Mouse (Mus musculus) cerebellum, adult 2 months (tissue): ENCODE data around the gene Tmtc4.

ENCODE experiments used
- CTCF ChIP-seq: fragments of 200-500 bp; IDR thresholded peaks from 2 replicates; pipeline ENCODE4 v1.5.1; 2011; ENCODE audit warnings: low read depth, mild to moderate bottlenecking, control low read depth, low read length, moderate library complexity, borderline replicate concordance; ENCODE audit not compliant: insufficient read depth
- POLR2A ChIP-seq: fragments of 200-500 bp; IDR thresholded peaks from 2 replicates; pipeline ENCODE4 v1.6.1; 2011; ENCODE audit warnings: low read length, control low read depth, borderline replicate concordance; ENCODE audit not compliant: insufficient read depth

DNA sequence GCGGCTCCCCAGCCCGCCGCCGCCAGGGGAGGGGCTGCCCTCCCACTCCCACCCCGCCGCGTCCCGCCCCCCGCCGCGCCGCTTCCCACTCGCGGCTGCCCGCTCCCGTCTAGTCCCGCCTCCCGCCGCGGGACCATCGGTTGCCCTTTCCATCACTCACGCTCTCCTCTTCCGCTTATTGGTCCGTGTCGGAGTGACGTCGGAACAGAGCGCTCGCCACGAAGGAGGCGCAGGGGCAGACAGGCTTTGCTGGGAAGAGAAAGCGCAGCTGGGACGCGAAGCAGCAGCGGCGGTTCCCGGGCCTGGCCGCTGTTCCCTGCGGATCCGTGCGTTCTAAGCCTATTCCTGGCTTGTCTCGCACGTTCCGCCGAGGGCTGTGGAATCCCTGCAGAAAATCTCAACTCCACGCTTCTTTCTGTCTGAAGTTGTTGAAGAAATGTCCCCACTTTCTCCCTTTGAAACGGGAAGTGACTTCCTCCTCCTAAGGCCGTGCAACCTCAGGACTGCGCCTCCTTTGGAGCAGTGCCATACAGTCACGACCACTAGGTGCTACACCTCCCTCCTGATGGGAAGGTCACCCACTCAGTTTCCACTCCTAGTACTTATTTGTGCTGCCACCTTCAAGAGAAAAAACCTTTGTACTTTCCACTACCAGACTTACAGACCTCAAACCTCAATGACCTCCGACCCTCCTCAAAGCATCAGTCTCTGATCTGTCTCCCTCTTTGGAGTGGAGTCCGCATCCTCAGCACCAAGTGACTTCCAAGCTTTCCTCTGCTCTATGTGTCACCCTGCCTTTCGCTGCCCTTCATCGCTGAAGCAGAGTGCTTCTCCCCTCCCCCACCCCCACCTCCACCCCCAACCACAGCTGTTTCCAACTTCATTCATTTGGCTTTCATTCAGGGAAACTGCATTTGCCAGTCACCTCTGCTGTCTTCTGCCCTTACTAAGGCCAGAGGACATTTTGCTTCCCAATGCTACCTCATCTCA, at the start of gene Tmtc4:
- peak; percentile 91 for TF ChIP-seq POLR2A
- TF ChIP-seq CTCF, result no peak
